Mouse (Mus musculus) neural tube, embryonic 14.5 days (tissue): Measurements from ENCODE around the gene Fcor. TPM values are rescaled to one million over a fixed set of nuclear protein-coding genes. Genes with fewer than 3 reads are reported as not detected.

Source experiments
- ATAC-seq: fragments of 200-750 bp; cut with Nextera tagmentation; 2 replicates; pipeline ENCODE4 v1.8.0; 2017; ENCODE audit warnings: low read depth, mild to moderate bottlenecking, moderate TSS enrichment, moderate library complexity
- H3K27ac ChIP-seq: fragments of 300-500 bp; sonication (generic); 2 replicates; pipeline ENCODE4 v1.5.1; 2014; ENCODE audit warnings: low read depth, mild to moderate bottlenecking, control low read depth, low read length, moderate library complexity, mixed read lengths
- H3K27me3 ChIP-seq: fragments of 300-500 bp; sonication (generic); 2 replicates; pipeline ENCODE4 v1.6.1; 2014; ENCODE audit warnings: low read length; ENCODE audit not compliant: control insufficient read depth, insufficient read depth
- H3K36me3 ChIP-seq: fragments of 300-500 bp; sonication (generic); 2 replicates; pipeline ENCODE4 v1.6.1; 2014; ENCODE audit warnings: low read length, mixed read lengths; ENCODE audit not compliant: control insufficient read depth, insufficient read depth
- H3K4me1 ChIP-seq: fragments of 300-500 bp; sonication (generic); 2 replicates; pipeline ENCODE4 v1.6.1; 2014; ENCODE audit warnings: low read length; ENCODE audit not compliant: control insufficient read depth, insufficient read depth
- H3K4me2 ChIP-seq: fragments of 300-500 bp; sonication (generic); 2 replicates; pipeline ENCODE4 v1.6.1; 2014; ENCODE audit warnings: mild to moderate bottlenecking, low read depth, low read length, control low read depth
- H3K4me3 ChIP-seq: fragments of 300-500 bp; sonication (generic); 2 replicates; pipeline ENCODE4 v1.5.1; 2014; ENCODE audit warnings: low read depth, low read length, control low read depth, mixed read lengths
- H3K9ac ChIP-seq: fragments of 300-500 bp; sonication (generic); replicated peaks from 2 replicates; pipeline ENCODE4 v1.6.1; 2014; ENCODE audit warnings: low read depth, mild to moderate bottlenecking, control low read depth, low read length, mixed read lengths
- H3K9me3 ChIP-seq: fragments of 300-500 bp; sonication (generic); 2 replicates; pipeline ENCODE4 v1.6.1; 2016; ENCODE audit warnings: low read length; ENCODE audit not compliant: control insufficient read depth
- WGBS: fragments of 180-500 bp; shearing (Covaris S2); extraction: QIAGEN DNeasy Blood & Tissue Kit; methylation state at CpG from one replicate; pipeline ENCODE4 v1.1.7; 2014; 5-methylcytosine and 5-hydroxymethylcytosine counted together
- polyA plus RNA-seq: library from polyadenylated mRNA; unstranded; fragments of >200 nt; fragmentation: Nextera tagmentation; extraction: Ambion mirVana; gene quantifications from 2 replicates; pipeline ENCODE4 v1.2.1, GENCODE M21; 2014

Fcor gene
- 14.2 and 27.6 TPM in 2 replicates for polyA plus RNA-seq

DNA sequence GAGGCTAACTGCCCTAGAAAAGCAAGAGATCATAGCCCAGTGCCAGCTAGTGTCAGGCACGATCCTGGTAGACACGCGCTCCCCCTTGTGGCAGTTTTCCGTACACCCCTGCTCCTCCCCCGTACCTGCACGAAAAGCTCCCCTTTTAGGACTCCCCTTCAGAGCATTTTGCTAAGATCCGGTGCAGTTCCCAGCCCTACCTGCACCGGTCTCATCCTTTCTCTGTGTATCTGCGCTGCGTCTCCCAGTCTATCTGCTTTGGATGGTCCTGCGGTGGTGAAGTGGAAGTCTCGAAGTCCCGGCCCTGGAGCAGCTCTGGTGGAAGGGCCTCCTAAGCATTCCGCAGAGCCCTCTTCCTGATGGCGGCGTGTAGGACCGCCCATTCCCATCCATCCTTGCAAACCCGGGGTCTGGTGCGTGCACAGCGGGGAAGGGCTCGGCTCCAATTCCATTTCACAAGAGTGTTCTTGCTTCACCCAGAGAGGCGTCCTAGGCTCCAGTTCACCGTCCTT is at the start of gene Fcor:
Fcor (minus strand) TSS at position 383 of the 512 bp plus-strand sequence.
- H3K4me3 ChIP-seq = peak within 1 kb of the TSS; percentile 44
- no peaks in the 10 kb centered on the region for H3K36me3 ChIP-seq
- H3K9me3 ChIP-seq = no peaks in the 10 kb centered on the region
- no peaks in the 10 kb centered on the region; the same call in 1 of the 2 replicates for H3K4me1 ChIP-seq
- H3K27ac ChIP-seq = peak within 1 kb of the TSS; percentile 80
- WGBS = under 1% methylated on average over 23 of the region's 23 CpGs
- H3K27me3 ChIP-seq = no peaks in the 10 kb centered on the region
- peak within 1 kb of the TSS; percentile 58 for H3K9ac ChIP-seq
- peak; percentile 86 for ATAC-seq
- H3K4me2 ChIP-seq = peak within 1 kb of the TSS; percentile 63

DNA sequence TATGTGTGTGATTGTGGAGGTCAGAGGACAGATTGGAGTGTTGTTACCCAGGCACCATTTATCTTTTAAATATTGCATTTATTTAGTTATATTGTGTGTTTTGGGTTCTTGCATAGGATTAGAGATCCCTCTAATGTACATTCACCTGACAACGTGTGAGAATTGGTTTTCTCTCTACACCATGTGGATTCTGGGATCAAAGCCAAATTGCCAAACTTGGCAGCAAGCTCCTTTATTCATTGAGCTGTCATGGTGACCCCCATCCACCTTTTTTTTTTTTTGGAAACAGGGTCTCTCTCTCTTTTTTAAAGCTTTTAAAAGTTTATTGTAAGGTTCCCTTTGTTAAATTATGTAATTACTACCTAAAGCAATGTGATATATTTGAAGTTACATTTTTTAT is 48.9 kb upstream of the Fcor start:
- ATAC-seq = no peak
- Histone ChIP-seq H3K4me1 (no peaks in the 10 kb centered on the region), H3K27me3 (no peaks in the 10 kb centered on the region), H3K4me3 (no peak overlapping the region), H3K9me3 (no peaks in the 10 kb centered on the region), H3K27ac (no peak overlapping the region), H3K36me3 (no peaks in the 10 kb centered on the region), H3K9ac (no peak overlapping the region), H3K4me2 (no peak overlapping the region)
- 31% methylated on average over 1 of the region's 1 CpGs for WGBS

DNA sequence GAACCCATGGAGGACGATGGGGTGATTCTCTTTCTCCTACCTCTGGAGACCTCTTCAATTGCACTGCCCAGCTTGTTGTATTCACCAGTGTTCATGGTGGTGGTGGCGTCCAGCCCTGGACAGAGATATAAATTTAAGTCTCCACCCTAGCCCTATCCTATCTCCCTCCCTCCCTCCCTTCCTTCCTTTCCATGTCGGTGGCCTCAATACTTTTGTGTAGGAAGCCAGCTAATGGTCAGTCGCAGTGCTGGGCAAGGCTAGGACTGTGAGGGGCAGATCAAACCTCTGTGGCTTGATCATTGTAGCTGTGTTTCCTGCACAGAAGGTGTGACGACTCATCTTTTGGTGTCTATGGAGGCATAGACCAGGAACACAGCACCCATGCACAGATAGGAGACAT is 48.4 kb upstream of the Fcor start, which contains the start of gene Clec4g:
Clec4g (minus strand) TSS at position 101 of the 400 bp plus-strand sequence.
- Histone ChIP-seq H3K4me3 (no peak within 1 kb of the TSS), H3K27me3 (no peaks in the 10 kb centered on the region), H3K9me3 (no peaks in the 10 kb centered on the region), H3K27ac (no peak within 1 kb of the TSS), H3K36me3 (no peaks in the 10 kb centered on the region), H3K4me2 (no peak within 1 kb of the TSS), H3K4me1 (no peaks in the 10 kb centered on the region), H3K9ac (no peak within 1 kb of the TSS)
- ATAC-seq = no peak
- 91% methylated on average over 5 of the region's 5 CpGs for WGBS

DNA sequence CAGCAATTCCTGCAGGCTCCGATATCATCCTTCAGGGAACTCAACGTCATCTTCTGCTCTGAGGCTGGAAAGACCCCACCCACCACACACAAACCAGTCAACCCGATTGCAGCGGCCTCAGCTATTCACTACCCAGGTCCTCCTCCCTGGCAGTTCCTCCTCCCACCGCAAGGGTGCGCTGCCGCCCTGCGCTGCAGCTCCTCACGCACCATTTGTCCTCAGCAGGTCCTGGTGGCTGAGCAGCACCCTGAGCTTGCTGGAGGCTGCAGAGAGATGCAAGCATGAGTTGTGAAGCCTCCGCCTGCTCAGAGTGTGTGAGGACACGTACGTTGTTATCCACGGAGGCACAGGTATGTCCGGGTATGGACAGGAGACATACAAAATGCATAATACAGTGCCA is 46.4 kb upstream of the Fcor start:
- Histone ChIP-seq H3K4me1 (no peaks in the 10 kb centered on the region), H3K4me3 (no peak overlapping the region), H3K9ac (no peak overlapping the region), H3K36me3 (no peaks in the 10 kb centered on the region), H3K4me2 (no peak overlapping the region), H3K9me3 (no peaks in the 10 kb centered on the region), H3K27ac (no peak overlapping the region), H3K27me3 (no peaks in the 10 kb centered on the region)
- peak; percentile 56; the same call in 1 of the 2 replicates for ATAC-seq
- 19% methylated on average over 14 of the region's 14 CpGs for WGBS

DNA sequence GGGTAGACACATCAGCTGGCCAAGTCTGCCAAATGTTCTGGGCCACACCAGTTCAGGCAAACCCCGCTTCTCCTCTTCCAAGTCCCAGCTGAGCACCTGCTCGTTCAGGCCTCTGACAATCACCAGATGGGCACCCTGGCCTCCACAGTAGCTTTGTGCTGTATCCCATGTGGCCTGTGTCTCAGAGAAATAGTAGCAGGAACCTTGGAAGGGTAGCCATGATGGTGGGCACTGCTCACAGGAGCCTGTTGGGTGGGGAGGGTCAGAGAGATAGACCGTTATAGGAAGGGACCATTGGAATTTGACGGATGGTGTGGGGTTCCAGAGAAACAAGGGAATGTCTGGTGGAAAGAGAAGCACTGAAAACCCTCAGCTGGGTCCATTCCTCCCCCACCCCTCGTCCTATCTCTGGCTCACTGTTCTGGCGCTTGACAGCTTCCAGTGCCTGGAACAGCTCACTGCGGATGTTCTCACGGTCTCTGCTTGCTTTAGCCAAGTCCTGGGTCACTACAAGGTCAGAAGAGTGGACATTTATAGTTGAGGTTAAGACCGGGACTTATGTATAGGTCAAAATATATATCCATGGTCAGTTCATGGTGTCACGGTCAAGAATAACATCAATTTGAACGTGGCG is 45.3 kb upstream of the Fcor start:
- Histone ChIP-seq H3K4me1 (no peaks in the 10 kb centered on the region), H3K27ac (no peak overlapping the region), H3K9me3 (no peaks in the 10 kb centered on the region), H3K36me3 (no peaks in the 10 kb centered on the region), H3K4me3 (no peak overlapping the region), H3K9ac (no peak overlapping the region), H3K27me3 (no peaks in the 10 kb centered on the region), H3K4me2 (no peak overlapping the region)
- no peak for ATAC-seq
- WGBS = 88% methylated on average over 12 of the region's 12 CpGs

DNA sequence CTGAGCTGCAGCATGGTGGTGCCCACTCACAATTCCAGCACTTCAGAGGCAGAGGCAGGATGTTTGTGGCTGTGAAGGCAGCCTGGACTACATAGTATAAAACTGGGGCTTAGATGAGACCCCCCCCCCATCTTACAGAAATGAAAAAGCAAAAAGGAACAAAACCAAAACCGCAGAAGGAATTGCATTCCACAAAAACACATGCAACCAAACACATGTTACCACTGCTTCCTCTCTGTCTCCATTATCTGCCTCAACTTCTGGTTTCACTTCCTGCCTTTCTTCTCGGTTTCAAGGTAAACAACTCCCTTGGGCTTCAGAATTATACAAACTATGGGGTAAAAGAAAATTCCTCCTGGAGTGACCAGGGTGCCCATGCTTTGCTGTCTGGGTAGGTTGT is 39.5 kb upstream of the Fcor start:
- 79% methylated on average over 2 of the region's 2 CpGs for WGBS
- Histone ChIP-seq H3K27me3 (no peaks in the 10 kb centered on the region), H3K27ac (no peak overlapping the region), H3K36me3 (no peaks in the 10 kb centered on the region), H3K9ac (no peak overlapping the region), H3K9me3 (no peaks in the 10 kb centered on the region), H3K4me1 (no peaks in the 10 kb centered on the region), H3K4me2 (no peak overlapping the region), H3K4me3 (no peak overlapping the region)
- ATAC-seq = no peak

DNA sequence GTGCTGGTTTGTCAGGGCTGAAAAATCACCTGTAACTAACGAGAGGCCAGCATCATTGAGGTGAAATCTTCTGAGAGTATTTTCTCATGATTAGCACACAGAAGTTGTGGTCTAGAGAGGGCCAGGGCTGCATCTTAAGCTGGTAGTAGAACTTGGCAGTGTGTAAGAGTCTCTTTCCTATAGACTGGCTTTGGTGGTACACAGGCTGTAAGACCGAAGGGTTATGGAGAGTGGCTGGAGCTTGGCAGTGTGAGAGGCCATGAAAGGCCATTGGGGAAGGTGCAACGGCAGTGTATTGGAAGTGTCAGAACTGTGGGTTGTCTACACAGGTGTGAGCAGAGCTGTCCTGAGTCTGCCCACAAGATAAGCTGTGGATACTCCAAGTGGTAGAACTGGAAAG is 38.1 kb upstream of the Fcor start:
- Histone ChIP-seq H3K9ac (no peak overlapping the region), H3K4me1 (no peaks in the 10 kb centered on the region), H3K9me3 (no peaks in the 10 kb centered on the region), H3K27ac (no peak overlapping the region), H3K4me2 (no peak overlapping the region), H3K36me3 (no peaks in the 10 kb centered on the region), H3K4me3 (no peak overlapping the region), H3K27me3 (no peaks in the 10 kb centered on the region)
- no peak for ATAC-seq
- WGBS = 86% methylated on average over 3 of the region's 3 CpGs

DNA sequence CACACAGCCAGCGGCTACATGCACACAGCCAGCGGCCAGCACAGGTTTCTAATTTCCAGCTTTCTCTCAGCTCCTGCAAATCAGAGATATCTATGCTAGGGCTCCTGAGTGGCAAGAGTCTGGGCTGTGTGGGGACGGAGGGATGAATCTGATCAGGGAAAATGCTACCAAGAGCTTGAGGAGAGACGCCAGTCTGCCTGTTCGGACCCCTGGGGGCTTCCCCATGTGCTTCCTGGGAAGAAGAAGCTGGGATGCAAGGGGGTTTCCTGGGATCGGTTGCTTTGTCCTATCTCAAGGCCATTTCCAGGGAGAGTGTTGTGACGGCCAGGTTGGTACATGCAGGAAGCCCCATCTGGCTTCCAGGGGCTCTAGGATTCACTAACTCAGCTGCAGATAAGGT is 35.4 kb upstream of the Fcor start:
- Histone ChIP-seq H3K4me3 (no peak overlapping the region), H3K36me3 (no peaks in the 10 kb centered on the region), H3K4me1 (no peaks in the 10 kb centered on the region), H3K27ac (no peak overlapping the region), H3K9me3 (no peaks in the 10 kb centered on the region), H3K9ac (no peak overlapping the region), H3K27me3 (no peaks in the 10 kb centered on the region), H3K4me2 (no peak overlapping the region)
- no peak for ATAC-seq
- WGBS = 72% methylated on average over 7 of the region's 7 CpGs

DNA sequence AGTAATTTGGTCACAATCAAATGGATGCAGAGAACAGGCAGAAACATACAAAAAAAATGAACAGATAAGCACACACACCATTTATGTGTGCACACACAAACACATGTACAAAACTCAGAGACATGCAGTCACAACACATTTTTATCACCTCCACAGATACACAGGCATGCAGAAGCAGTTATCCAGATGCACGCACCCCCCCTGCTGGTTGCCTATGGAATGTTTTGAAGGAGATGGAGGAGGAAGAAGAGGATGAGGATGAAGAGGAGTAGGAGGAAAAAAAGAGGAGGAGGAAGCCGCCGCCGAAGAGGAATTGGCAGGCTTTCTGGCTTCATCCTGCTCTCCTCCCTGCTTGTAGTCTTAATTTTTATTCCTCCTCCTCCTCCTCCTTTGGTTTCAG is 33.5 kb upstream of the Fcor start:
- Histone ChIP-seq H3K4me2 (no peak overlapping the region), H3K4me1 (no peaks in the 10 kb centered on the region), H3K9ac (no peak overlapping the region), H3K27me3 (no peaks in the 10 kb centered on the region), H3K27ac (no peak overlapping the region), H3K4me3 (no peak overlapping the region), H3K9me3 (no peaks in the 10 kb centered on the region), H3K36me3 (no peaks in the 10 kb centered on the region)
- 68% methylated on average over 4 of the region's 4 CpGs for WGBS
- no peak for ATAC-seq
